Mouse (Mus musculus) embryonic facial prominence, embryonic 10.5 days (tissue): ENCODE measurements around the gene Gfod1. TPM values are rescaled to one million over a fixed set of nuclear protein-coding genes. Genes with fewer than 3 reads are reported as not detected.

Source experiments
- DNase-seq: peaks from one replicate; pipeline ENCODE4 v3.0.0-alpha.2; 2017; ENCODE audit warnings: low spot score
- H3K27ac ChIP-seq: fragments of 300-500 bp; sonication (generic); replicated peaks from 2 replicates; pipeline ENCODE4 v1.5.1; 2016; ENCODE audit warnings: mild to moderate bottlenecking
- H3K27me3 ChIP-seq: fragments of 300-500 bp; sonication (generic); replicated peaks from 2 replicates; pipeline ENCODE4 v1.6.1; 2016; ENCODE audit warnings: low read depth, mild to moderate bottlenecking; ENCODE audit not compliant: poor library complexity, severe bottlenecking
- H3K36me3 ChIP-seq: fragments of 300-500 bp; sonication (generic); replicated peaks from 2 replicates; pipeline ENCODE4 v1.6.1; 2016; ENCODE audit warnings: mild to moderate bottlenecking, moderate library complexity
- H3K4me1 ChIP-seq: fragments of 300-500 bp; sonication (generic); 2 replicates; pipeline ENCODE4 v1.6.1; 2016
- H3K4me3 ChIP-seq: fragments of 300-500 bp; sonication (generic); 2 replicates; pipeline ENCODE4 v1.5.1; 2016; ENCODE audit warnings: mild to moderate bottlenecking, moderate library complexity
- H3K9me3 ChIP-seq: fragments of 300-500 bp; sonication (generic); 2 replicates; pipeline ENCODE4 v1.6.1; 2016; ENCODE audit warnings: mild to moderate bottlenecking
- WGBS: fragments of 180-500 bp; shearing (Covaris S2); methylation state at CpG from one replicate; pipeline ENCODE4 v1.1.7; 2016; 5-methylcytosine and 5-hydroxymethylcytosine counted together
- polyA plus RNA-seq: library from polyadenylated mRNA; unstranded; fragments of >200 nt; fragmentation: Nextera tagmentation; extraction: Ambion mirVana; gene quantifications from 2 replicates; pipeline ENCODE4 v1.2.1, GENCODE M21; 2016

Gene Gfod1
- polyA plus RNA-seq, 1 experiment from 2014 or later = 0.40 TPM

- Histone ChIP-seq H3K36me3 (no peaks in the 10 kb centered on the region), H3K27ac (peak overlapping the region; percentile 51), H3K9me3 (no peaks in the 10 kb centered on the region), H3K4me3 (peak overlapping the region; percentile 43), H3K27me3 (peaks cover 14% of the 10 kb centered on the region; the same call in 1 of the 2 replicates), H3K4me1 (peaks cover 29% of the 10 kb centered on the region)
- WGBS = 62% methylated on average over 8 of the region's 8 CpGs
- DNase-seq = no peak
These were observed 120.5 kb downstream of the Gfod1 start for GRCm38 (mm10) chr13:43183248-43184055.

- Histone ChIP-seq H3K27me3 (peaks cover 14% of the 10 kb centered on the region; the same call in 1 of the 2 replicates), H3K9me3 (no peaks in the 10 kb centered on the region), H3K27ac (peak overlapping the region; percentile 51; the same call in 1 of the 2 replicates), H3K4me1 (peaks cover 29% of the 10 kb centered on the region), H3K36me3 (no peaks in the 10 kb centered on the region), H3K4me3 (peak overlapping the region; percentile 43)
- 26% methylated on average over 14 of the region's 14 CpGs for WGBS
- peak; percentile 85 for DNase-seq
These were observed 121.3 kb downstream of the Gfod1 start for GRCm38 (mm10) chr13:43182465-43183201.

- no peak for DNase-seq
- H3K9me3 ChIP-seq = no peaks in the 10 kb centered on the region
- WGBS = 64% methylated on average over 7 of the region's 7 CpGs
- no peak overlapping the region for H3K4me3 ChIP-seq
- H3K36me3 ChIP-seq = no peaks in the 10 kb centered on the region
- no peak overlapping the region for H3K27ac ChIP-seq
- peaks cover 14% of the 10 kb centered on the region; the same call in 1 of the 2 replicates for H3K27me3 ChIP-seq
- H3K4me1 ChIP-seq = peaks cover 26% of the 10 kb centered on the region
These were observed 122.9 kb downstream of the Gfod1 start for GRCm38 (mm10) chr13:43181104-43181503.

GRCm38 (mm10) chr13:43177317-43177716, 126.7 kb downstream of the Gfod1 start:
- 93% methylated on average over 7 of the region's 7 CpGs for WGBS
- Histone ChIP-seq H3K36me3 (no peaks in the 10 kb centered on the region), H3K9me3 (no peaks in the 10 kb centered on the region), H3K27me3 (peaks cover 13% of the 10 kb centered on the region; the same call in 1 of the 2 replicates), H3K4me3 (no peak overlapping the region), H3K27ac (no peak overlapping the region), H3K4me1 (peaks cover 6% of the 10 kb centered on the region)
- no peak for DNase-seq

GRCm38 (mm10) chr13:43176676-43177075, 127.3 kb downstream of the Gfod1 start:
- peaks cover 7% of the 10 kb centered on the region; the same call in 1 of the 2 replicates for H3K27me3 ChIP-seq
- H3K4me1 ChIP-seq = peaks cover 9% of the 10 kb centered on the region
- WGBS = 89% methylated on average over 3 of the region's 3 CpGs
- H3K4me3 ChIP-seq = no peak overlapping the region
- no peaks in the 10 kb centered on the region for H3K36me3 ChIP-seq
- no peak overlapping the region for H3K27ac ChIP-seq
- no peak for DNase-seq
- H3K9me3 ChIP-seq = no peaks in the 10 kb centered on the region

GRCm38 (mm10) chr13:43173262-43173661, 130.7 kb downstream of the Gfod1 start:
- WGBS = 16% methylated on average over 9 of the region's 9 CpGs
- no peaks in the 10 kb centered on the region for H3K9me3 ChIP-seq
- DNase-seq = peak; percentile 79
- H3K4me3 ChIP-seq = no peak overlapping the region
- no peaks in the 10 kb centered on the region for H3K27me3 ChIP-seq
- no peak overlapping the region; the same call in 1 of the 2 replicates for H3K27ac ChIP-seq
- H3K4me1 ChIP-seq = peaks cover 12% of the 10 kb centered on the region
- H3K36me3 ChIP-seq = peaks cover 8% of the 10 kb centered on the region

- DNase-seq = peak; percentile 52
- Histone ChIP-seq H3K27ac (peak overlapping the region; percentile 88), H3K27me3 (no peaks in the 10 kb centered on the region), H3K4me1 (peaks cover 12% of the 10 kb centered on the region), H3K36me3 (peaks cover 11% of the 10 kb centered on the region), H3K9me3 (no peaks in the 10 kb centered on the region), H3K4me3 (peak overlapping the region; percentile 69)
- WGBS = 35% methylated on average over 14 of the region's 14 CpGs
These were observed 131.8 kb downstream of the Gfod1 start for GRCm38 (mm10) chr13:43172036-43172713.

GRCm38 (mm10) chr13:43171020-43171710, 132.8 kb downstream of the Gfod1 start, which contains the start of gene Tbc1d7:
TSS of gene Tbc1d7 (minus strand) at chr13:43171501.
- DNase-seq = peak; percentile 99
- no peaks in the 10 kb centered on the region for H3K27me3 ChIP-seq
- no peaks in the 10 kb centered on the region for H3K9me3 ChIP-seq
- H3K27ac ChIP-seq = peak within 1 kb of the TSS; percentile 88
- H3K4me1 ChIP-seq = peaks cover 12% of the 10 kb centered on the region
- H3K36me3 ChIP-seq = peaks cover 11% of the 10 kb centered on the region
- H3K4me3 ChIP-seq = peak within 1 kb of the TSS; percentile 69
- WGBS = under 1% methylated on average over 48 of the region's 48 CpGs

- peaks cover 33% of the 10 kb centered on the region for H3K36me3 ChIP-seq
- WGBS = 75% methylated on average over 9 of the region's 9 CpGs
- H3K4me3 ChIP-seq = no peak overlapping the region
- no peak overlapping the region for H3K27ac ChIP-seq
- no peak for DNase-seq
- H3K27me3 ChIP-seq = no peaks in the 10 kb centered on the region
- peaks cover 12% of the 10 kb centered on the region for H3K4me1 ChIP-seq
- no peaks in the 10 kb centered on the region for H3K9me3 ChIP-seq
These were observed 136.3 kb downstream of the Gfod1 start for GRCm38 (mm10) chr13:43167721-43168120.

- Histone ChIP-seq H3K9me3 (no peaks in the 10 kb centered on the region), H3K27ac (no peak overlapping the region), H3K4me3 (no peak overlapping the region), H3K36me3 (peaks cover 60% of the 10 kb centered on the region), H3K27me3 (no peaks in the 10 kb centered on the region), H3K4me1 (peaks cover 8% of the 10 kb centered on the region)
- WGBS = 75% methylated on average over 3 of the region's 3 CpGs
- no peak for DNase-seq
These were observed 144.5 kb downstream of the Gfod1 start for GRCm38 (mm10) chr13:43159429-43159828.

- DNase-seq = no peak
- H3K4me3 ChIP-seq = no peak overlapping the region
- H3K9me3 ChIP-seq = no peaks in the 10 kb centered on the region
- H3K27me3 ChIP-seq = no peaks in the 10 kb centered on the region
- H3K4me1 ChIP-seq = peaks cover 8% of the 10 kb centered on the region
- 51% methylated on average over 5 of the region's 5 CpGs for WGBS
- no peak overlapping the region for H3K27ac ChIP-seq
- peaks cover 60% of the 10 kb centered on the region for H3K36me3 ChIP-seq
These were observed 145.7 kb downstream of the Gfod1 start for GRCm38 (mm10) chr13:43158281-43158680.

- peaks cover 8% of the 10 kb centered on the region for H3K4me1 ChIP-seq
- no peak overlapping the region for H3K4me3 ChIP-seq
- WGBS = 39% methylated on average over 5 of the region's 5 CpGs
- no peaks in the 10 kb centered on the region for H3K9me3 ChIP-seq
- H3K27me3 ChIP-seq = no peaks in the 10 kb centered on the region
- no peak overlapping the region for H3K27ac ChIP-seq
- peaks cover 61% of the 10 kb centered on the region for H3K36me3 ChIP-seq
- DNase-seq = no peak
These were observed 146.6 kb downstream of the Gfod1 start for GRCm38 (mm10) chr13:43157370-43157769.
